Mouse (Mus musculus) kidney, embryonic 14.5 days (tissue): ENCODE results near the gene Dhrs1. TPM values are rescaled to one million over a fixed set of nuclear protein-coding genes. Genes with fewer than 3 reads are reported as not detected.
A peak's percentile ranks its signal among the peaks of the same experiment; 100 is the strongest.

ENCODE experiments used
- ATAC-seq: fragments of 200-750 bp; cut with Nextera tagmentation; 2 replicates; pipeline ENCODE4 v1.8.0; 2017; ENCODE audit warnings: moderate number of reproducible peaks, mild to moderate bottlenecking, moderate TSS enrichment, moderate library complexity; ENCODE audit not compliant: low FRiP score, low TSS enrichment
- H3K27ac ChIP-seq: fragments of 300-500 bp; sonication (generic); 2 replicates; pipeline ENCODE4 v1.5.1; 2014; ENCODE audit warnings: low read depth, mild to moderate bottlenecking, low read length, moderate library complexity, mixed read lengths
- H3K27me3 ChIP-seq: fragments of 300-500 bp; sonication (generic); 2 replicates; pipeline ENCODE4 v1.6.1; 2014; ENCODE audit warnings: mild to moderate bottlenecking, low read length; ENCODE audit not compliant: control insufficient read depth, insufficient read depth
- H3K36me3 ChIP-seq: fragments of 300-500 bp; sonication (generic); 2 replicates; pipeline ENCODE4 v1.6.1; 2014; ENCODE audit warnings: low read length, mixed read lengths; ENCODE audit not compliant: control insufficient read depth, insufficient read depth
- H3K4me1 ChIP-seq: fragments of 300-500 bp; sonication (generic); 2 replicates; pipeline ENCODE4 v1.6.1; 2014; ENCODE audit warnings: low read length, mixed read lengths; ENCODE audit not compliant: control insufficient read depth, insufficient read depth
- H3K4me2 ChIP-seq: fragments of 300-500 bp; sonication (generic); replicated peaks from 2 replicates; pipeline ENCODE4 v1.6.1; 2014; ENCODE audit warnings: low read depth, mild to moderate bottlenecking, low read length
- H3K4me3 ChIP-seq: fragments of 300-500 bp; sonication (generic); 2 replicates; pipeline ENCODE4 v1.5.1; 2014; ENCODE audit warnings: mild to moderate bottlenecking, low read length
- H3K9ac ChIP-seq: fragments of 300-500 bp; sonication (generic); 2 replicates; pipeline ENCODE4 v1.6.1; 2014; ENCODE audit warnings: low read depth, mild to moderate bottlenecking, low read length, moderate library complexity
- H3K9me3 ChIP-seq: fragments of 300-500 bp; sonication (generic); 2 replicates; pipeline ENCODE4 v1.6.1; 2016; ENCODE audit warnings: low read length; ENCODE audit not compliant: control insufficient read depth
- WGBS: fragments of 180-500 bp; shearing (Covaris S2); extraction: QIAGEN DNeasy Blood & Tissue Kit; methylation state at CpG from one replicate; pipeline ENCODE4 v1.1.7; 2014; 5-methylcytosine and 5-hydroxymethylcytosine counted together
- polyA plus RNA-seq: library from polyadenylated mRNA; unstranded; fragments of >200 nt; fragmentation: Nextera tagmentation; extraction: Ambion mirVana; gene quantifications from 2 replicates; pipeline ENCODE4 v1.2.1, GENCODE M21; 2014

The Dhrs1 gene
- 75.2 and 82.3 TPM in 2 replicates for polyA plus RNA-seq

DNA sequence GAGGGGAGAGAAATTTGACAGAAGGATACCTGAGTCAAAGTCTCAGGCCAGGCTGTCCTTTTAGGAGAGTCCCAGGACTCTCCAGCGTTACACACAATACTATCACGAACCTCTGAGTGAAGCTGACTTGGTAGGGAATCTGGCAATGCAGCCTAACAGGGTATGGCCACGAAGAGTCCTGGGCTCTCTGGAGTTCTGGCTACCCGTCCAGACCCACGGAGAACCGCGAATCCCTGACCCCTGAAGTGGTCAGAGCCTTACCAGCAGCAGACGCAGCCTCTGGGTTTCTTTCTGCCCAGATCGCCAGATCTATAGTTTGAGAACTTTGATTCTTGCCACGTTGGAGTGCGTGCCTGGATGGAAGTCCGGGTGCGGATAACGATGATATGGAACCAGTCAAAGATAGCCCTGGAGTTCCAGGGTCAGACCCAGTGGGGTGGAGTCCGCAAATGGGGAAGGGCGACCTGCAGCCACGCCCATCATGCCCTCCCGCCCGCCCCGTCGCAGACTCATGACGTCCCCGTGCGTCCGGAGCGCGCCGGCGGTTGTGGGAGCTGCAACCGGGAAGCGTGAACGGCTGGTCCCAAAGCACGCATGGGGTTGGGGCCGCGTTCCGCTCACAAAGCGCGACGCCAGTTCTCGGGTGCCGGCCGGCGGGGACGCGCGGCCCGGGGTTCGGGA is at the start of gene Dhrs1, which contains the start of gene Nop9:
Dhrs1 (minus strand) TSS at position 511 of the 681 bp plus-strand sequence.
Nop9 (plus strand) TSS at position 514 of the 681 bp plus-strand sequence.
- H3K9me3 ChIP-seq, result no peaks in the 10 kb centered on the region
- peaks cover 32% of the 10 kb centered on the region for H3K36me3 ChIP-seq
- H3K4me1 ChIP-seq, result peaks cover 23% of the 10 kb centered on the region
- peak within 1 kb of the TSS; percentile 95 for H3K4me2 ChIP-seq
- no peaks in the 10 kb centered on the region for H3K27me3 ChIP-seq
- H3K9ac ChIP-seq, result peak within 1 kb of the TSS; percentile 83
- H3K27ac ChIP-seq, result no peak within 1 kb of the TSS
- ATAC-seq, result peak; percentile 87
- peak within 1 kb of the TSS; percentile 92 for H3K4me3 ChIP-seq
- WGBS, result 3% methylated on average over 38 of the region's 48 CpGs

DNA sequence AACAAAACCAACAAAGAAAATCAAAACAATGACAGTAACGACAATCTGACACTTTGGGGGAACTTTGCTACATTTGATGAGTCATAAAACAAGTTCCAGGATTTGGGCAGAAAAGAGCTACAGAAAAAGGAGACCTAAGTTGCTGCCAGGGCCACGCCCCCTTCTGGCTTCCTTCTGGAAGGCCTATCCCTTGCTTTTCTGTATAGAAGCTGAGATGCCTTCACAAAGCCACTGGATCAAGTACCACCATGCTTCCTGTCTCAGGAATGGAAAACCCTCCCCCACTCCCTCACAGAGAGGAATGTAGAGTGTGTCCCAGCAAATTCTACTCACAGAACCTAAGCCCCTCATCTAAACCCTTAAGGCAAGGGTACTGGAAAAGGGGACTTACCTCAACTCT is 48.5 kb upstream of the Dhrs1 start:
- no peak overlapping the region for H3K4me3 ChIP-seq
- H3K9ac ChIP-seq, result no peak overlapping the region
- H3K4me2 ChIP-seq, result no peak overlapping the region
- H3K27me3 ChIP-seq, result no peaks in the 10 kb centered on the region
- ATAC-seq, result no peak
- H3K9me3 ChIP-seq, result no peaks in the 10 kb centered on the region
- no peaks in the 10 kb centered on the region for H3K36me3 ChIP-seq
- 70% methylated on average over 2 of the region's 2 CpGs for WGBS
- H3K27ac ChIP-seq, result no peak overlapping the region
- H3K4me1 ChIP-seq, result no peaks in the 10 kb centered on the region

DNA sequence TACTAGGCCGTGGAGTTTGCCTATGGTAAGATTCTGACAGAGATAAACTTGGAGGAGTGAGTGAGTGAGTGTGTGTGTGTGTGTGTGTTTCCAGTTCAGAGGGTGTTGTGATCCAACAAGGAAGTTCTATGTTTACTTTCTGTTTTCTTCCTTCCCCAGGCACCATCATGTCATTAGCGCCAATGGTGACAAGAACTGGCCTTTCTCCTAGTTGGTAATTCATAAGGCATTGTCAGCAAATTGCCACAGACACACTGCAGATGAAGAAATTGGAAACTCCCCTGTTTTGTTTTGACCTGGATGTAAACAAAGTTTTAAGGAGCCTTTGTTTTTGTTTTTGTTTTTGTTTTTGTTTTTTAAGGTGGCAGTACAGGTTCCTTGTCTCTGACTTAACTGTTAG is 48.0 kb upstream of the Dhrs1 start:
- H3K4me1 ChIP-seq, result no peaks in the 10 kb centered on the region
- no peak for ATAC-seq
- H3K27ac ChIP-seq, result no peak overlapping the region
- no peaks in the 10 kb centered on the region for H3K27me3 ChIP-seq
- H3K9ac ChIP-seq, result no peak overlapping the region
- H3K4me3 ChIP-seq, result no peak overlapping the region
- H3K4me2 ChIP-seq, result no peak overlapping the region
- WGBS, result 55% methylated on average over 2 of the region's 2 CpGs
- H3K36me3 ChIP-seq, result no peaks in the 10 kb centered on the region
- H3K9me3 ChIP-seq, result no peaks in the 10 kb centered on the region

DNA sequence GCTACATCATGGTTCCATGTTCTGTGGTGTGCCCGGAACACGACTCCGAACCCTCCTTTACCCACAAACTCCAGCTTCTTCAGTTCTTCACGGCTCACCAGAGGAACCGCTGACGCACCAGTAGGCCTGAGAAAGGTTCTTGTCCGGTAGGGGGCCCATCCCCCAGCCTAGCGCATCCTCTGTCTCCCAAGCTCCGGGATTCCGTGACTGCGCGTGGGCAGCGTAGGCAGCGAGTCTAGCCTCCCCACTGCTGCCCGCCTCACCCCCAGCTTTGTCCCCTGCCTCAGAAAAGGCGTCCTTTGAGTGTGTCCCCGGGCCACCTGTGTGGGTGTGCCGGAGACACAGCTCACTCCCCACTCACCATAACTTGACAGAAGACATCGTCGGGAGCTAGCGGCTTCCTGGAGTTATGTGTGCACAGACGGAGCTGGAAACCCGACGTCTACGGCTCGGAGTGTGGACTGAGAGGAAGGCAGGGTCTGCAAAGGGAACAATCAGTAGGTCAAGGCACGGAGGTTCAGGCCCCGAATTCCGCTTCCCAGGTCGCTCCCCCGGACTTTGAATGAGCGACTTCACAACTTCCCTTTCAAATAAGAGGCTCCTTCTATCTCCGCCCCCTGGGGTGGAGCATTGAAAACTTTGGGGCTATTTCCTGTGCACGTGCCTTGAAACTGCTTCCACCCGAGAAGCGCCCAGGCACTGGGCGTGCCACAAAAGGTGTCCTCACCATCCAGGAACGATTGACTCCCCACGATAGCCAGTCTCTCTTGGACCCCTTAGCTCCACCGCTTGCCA is 43.0 kb upstream of the Dhrs1 start, which contains the start of gene Ripk3:
Ripk3 (minus strand) TSS at position 610 of the 795 bp plus-strand sequence.
- 4% methylated on average over 40 of the region's 40 CpGs for WGBS
- Histone ChIP-seq H3K9me3 (no peaks in the 10 kb centered on the region), H3K4me2 (peak within 1 kb of the TSS; percentile 52), H3K4me3 (peak within 1 kb of the TSS; percentile 45), H3K4me1 (peaks cover 7% of the 10 kb centered on the region), H3K36me3 (no peaks in the 10 kb centered on the region), H3K27me3 (no peaks in the 10 kb centered on the region), H3K27ac (no peak within 1 kb of the TSS), H3K9ac (peak within 1 kb of the TSS; percentile 40; the same call in 1 of the 2 replicates)
- ATAC-seq, result peak; percentile 24; the same call in 1 of the 2 replicates

DNA sequence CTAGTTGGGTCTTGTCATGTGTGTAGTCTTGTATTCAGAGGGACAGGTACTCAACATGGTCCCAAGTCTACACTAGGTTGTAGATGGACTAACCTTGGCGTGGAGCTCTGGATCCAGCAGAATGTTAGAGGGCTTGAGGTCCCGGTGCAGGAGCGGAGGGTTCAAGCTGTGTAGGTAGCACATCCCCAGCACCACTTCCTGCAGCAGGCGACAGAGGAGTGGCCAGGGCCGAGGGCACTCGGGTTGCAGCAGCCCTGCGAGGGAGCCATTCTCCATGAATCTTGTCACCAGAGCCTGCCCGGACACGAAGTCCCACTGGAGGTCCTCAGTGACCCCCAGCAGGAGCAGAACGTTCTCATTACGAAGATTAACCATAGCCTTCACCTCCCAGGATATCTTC is 42.2 kb upstream of the Dhrs1 start:
- H3K9me3 ChIP-seq, result no peaks in the 10 kb centered on the region
- no peak overlapping the region for H3K27ac ChIP-seq
- H3K4me1 ChIP-seq, result peaks cover 9% of the 10 kb centered on the region
- H3K4me3 ChIP-seq, result peak overlapping the region; percentile 45
- 27% methylated on average over 11 of the region's 11 CpGs for WGBS
- H3K36me3 ChIP-seq, result no peaks in the 10 kb centered on the region
- H3K4me2 ChIP-seq, result peak overlapping the region; percentile 52
- no peaks in the 10 kb centered on the region for H3K27me3 ChIP-seq
- no peak overlapping the region for H3K9ac ChIP-seq
- no peak for ATAC-seq

DNA sequence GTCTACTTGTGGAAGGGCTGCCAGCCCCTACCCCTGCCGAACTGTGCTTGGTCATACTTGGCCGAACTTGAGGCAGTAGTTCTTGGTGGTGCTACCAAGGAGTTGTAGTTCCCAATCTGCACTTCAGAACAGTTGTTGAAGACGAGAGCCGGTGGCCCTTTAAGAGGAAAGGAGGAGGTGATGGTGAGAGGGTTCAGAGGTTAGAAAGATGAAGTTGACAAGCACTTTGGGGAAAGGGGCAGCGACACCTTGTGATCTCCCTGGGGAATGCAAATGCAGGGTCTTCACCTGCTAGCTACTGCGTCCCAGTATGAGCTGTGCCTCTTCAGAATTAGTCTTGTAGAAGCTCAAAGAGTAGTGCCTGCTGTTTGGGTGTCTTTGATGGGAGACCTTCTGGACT is 39.7 kb upstream of the Dhrs1 start:
- no peak overlapping the region for H3K9ac ChIP-seq
- H3K27me3 ChIP-seq, result peaks cover 7% of the 10 kb centered on the region; the same call in 1 of the 2 replicates
- WGBS, result 39% methylated on average over 6 of the region's 6 CpGs

DNA sequence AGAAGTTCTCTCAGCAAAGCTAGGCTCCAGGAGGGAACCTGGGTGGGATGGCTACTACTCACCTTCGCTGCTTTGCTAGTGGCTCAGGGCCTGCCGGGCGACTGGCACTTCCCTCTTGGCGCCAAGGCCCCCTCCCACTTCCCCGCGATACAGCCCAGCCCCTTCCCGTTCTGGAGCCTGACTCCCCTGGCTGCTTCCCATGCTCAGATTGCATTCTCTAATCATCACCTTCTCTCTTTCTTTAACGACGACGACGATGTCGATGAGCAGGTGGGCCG is 38.4 kb upstream of the Dhrs1 start, which contains the start of gene Adcy4:
Adcy4 (minus strand) TSS at position 138 of the 278 bp plus-strand sequence.
- Histone ChIP-seq H3K36me3 (no peaks in the 10 kb centered on the region), H3K27ac (peak within 1 kb of the TSS; percentile 76), H3K4me3 (peak within 1 kb of the TSS; percentile 44), H3K9ac (peak within 1 kb of the TSS; percentile 53), H3K4me2 (peak within 1 kb of the TSS; percentile 66), H3K27me3 (peaks cover 7% of the 10 kb centered on the region; the same call in 1 of the 2 replicates), H3K9me3 (no peaks in the 10 kb centered on the region), H3K4me1 (peaks cover 12% of the 10 kb centered on the region)
- ATAC-seq, result 0 out of 2 replicates have a peak, but pooled peaks have one; percentile 16
- WGBS, result 3% methylated on average over 13 of the region's 13 CpGs

More for the DNA sequence above, 39.7 kb upstream of the Dhrs1 start:
- H3K4me3 ChIP-seq, result no peak overlapping the region
- H3K27ac ChIP-seq, result no peak overlapping the region
- H3K4me1 ChIP-seq, result peaks cover 12% of the 10 kb centered on the region
- H3K9me3 ChIP-seq, result no peaks in the 10 kb centered on the region
- H3K36me3 ChIP-seq, result no peaks in the 10 kb centered on the region
- no peak overlapping the region for H3K4me2 ChIP-seq
- ATAC-seq, result no peak

DNA sequence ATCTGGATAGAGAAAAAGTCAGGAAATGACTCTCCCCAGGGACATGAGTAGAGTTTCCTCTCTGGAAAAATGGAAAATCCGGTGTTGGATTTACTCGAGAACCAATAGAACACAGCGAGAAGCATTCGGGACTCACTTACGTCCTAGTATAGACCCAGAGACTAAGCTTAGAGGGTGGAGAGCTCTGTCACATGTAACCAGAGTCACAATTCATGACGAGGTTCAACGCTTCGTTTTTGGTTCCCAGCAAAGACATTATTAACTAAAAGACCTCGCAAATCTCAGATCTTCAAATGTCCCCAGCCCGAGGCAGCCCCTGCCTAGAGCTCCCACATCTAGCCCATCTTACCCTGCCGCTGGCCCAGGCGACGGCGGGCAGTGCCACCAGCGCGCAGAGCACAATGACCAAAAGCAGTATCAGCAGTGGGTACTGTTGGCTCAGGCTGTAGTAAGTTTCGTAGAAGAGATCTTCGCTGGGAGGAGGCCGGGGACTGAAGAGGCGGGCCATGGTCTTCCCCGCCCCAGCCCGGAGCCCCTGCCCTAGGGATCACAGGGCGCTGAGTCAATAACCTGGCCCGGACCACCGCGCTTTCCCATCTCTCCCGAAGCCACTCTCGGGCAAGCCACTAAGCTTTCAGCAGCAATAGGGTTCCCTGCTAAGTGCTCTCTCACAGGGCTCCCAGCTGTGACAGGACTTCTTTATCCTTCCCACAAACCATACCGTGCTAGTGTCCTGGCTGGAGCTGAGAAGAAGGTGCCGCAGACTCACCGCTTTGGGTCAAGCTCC is 37.9 kb upstream of the Dhrs1 start:
- WGBS, result 1% methylated on average over 31 of the region's 31 CpGs
- Histone ChIP-seq H3K27me3 (peaks cover 7% of the 10 kb centered on the region; the same call in 1 of the 2 replicates), H3K27ac (peak overlapping the region; percentile 76), H3K4me3 (peak overlapping the region; percentile 44), H3K4me1 (peaks cover 12% of the 10 kb centered on the region), H3K9ac (peak overlapping the region; percentile 53), H3K36me3 (no peaks in the 10 kb centered on the region), H3K4me2 (peak overlapping the region; percentile 66), H3K9me3 (no peaks in the 10 kb centered on the region)
- peak; percentile 53 for ATAC-seq
